Mouse (Mus musculus) stomach, postnatal 0 days (tissue): ENCODE measurements around the gene Spata48. TPM values are rescaled to one million over a fixed set of nuclear protein-coding genes. Genes with fewer than 3 reads are reported as not detected.

Experiments used
- ATAC-seq: fragments of 200-750 bp; cut with Nextera tagmentation; 2 replicates; pipeline ENCODE4 v1.8.0; 2017; ENCODE audit not compliant: low FRiP score, low TSS enrichment
- DNase-seq: peaks from one replicate; pipeline ENCODE4 v3.0.0-alpha.2; 2016; ENCODE audit warnings: low spot score
- H3K27ac ChIP-seq: fragments of 300-500 bp; sonication (generic); replicated peaks from 2 replicates; pipeline ENCODE4 v1.5.1; 2014; ENCODE audit warnings: mild to moderate bottlenecking, control low read depth
- H3K27me3 ChIP-seq: fragments of 300-500 bp; sonication (generic); 2 replicates; pipeline ENCODE4 v1.6.1; 2014; ENCODE audit warnings: low read length; ENCODE audit not compliant: control insufficient read depth, insufficient read depth
- H3K36me3 ChIP-seq: fragments of 300-500 bp; sonication (generic); 2 replicates; pipeline ENCODE4 v1.6.1; 2014; ENCODE audit warnings: low read length, mixed read lengths; ENCODE audit not compliant: control insufficient read depth, insufficient read depth
- H3K4me1 ChIP-seq: fragments of 300-500 bp; sonication (generic); replicated peaks from 2 replicates; pipeline ENCODE4 v1.6.1; 2014; ENCODE audit warnings: antibody characterized with exemption; ENCODE audit not compliant: control insufficient read depth, insufficient read depth
- H3K4me2 ChIP-seq: fragments of 300-500 bp; sonication (generic); replicated peaks from 2 replicates; pipeline ENCODE4 v1.6.1; 2014; ENCODE audit warnings: low read depth, mild to moderate bottlenecking, control low read depth, moderate library complexity
- H3K4me3 ChIP-seq: fragments of 300-500 bp; sonication (generic); 2 replicates; pipeline ENCODE4 v1.5.1; 2014; ENCODE audit warnings: low read depth, low read length, control low read depth
- H3K9ac ChIP-seq: fragments of 300-500 bp; sonication (generic); 2 replicates; pipeline ENCODE4 v1.6.1; 2014; ENCODE audit warnings: mild to moderate bottlenecking, low read length, control low read depth, mixed read lengths
- H3K9me3 ChIP-seq: fragments of 300-500 bp; sonication (generic); 2 replicates; pipeline ENCODE4 v1.6.1; 2016; ENCODE audit warnings: low read length; ENCODE audit not compliant: control insufficient read depth
- CTCF ChIP-seq: IDR thresholded peaks from 2 replicates; pipeline ENCODE4 v1.5.1; 2016; ENCODE audit warnings: antibody characterized with exemption, low read depth, mild to moderate bottlenecking, moderate library complexity
- EP300 ChIP-seq: optimal IDR thresholded peaks from 2 replicates; pipeline ENCODE3; 2016; ENCODE audit warnings: antibody characterized with exemption
- WGBS: fragments of 180-500 bp; shearing (Covaris S2); extraction: QIAGEN DNeasy Blood & Tissue Kit; methylation state at CpG from one replicate; pipeline ENCODE4 v1.1.7; 2014; 5-methylcytosine and 5-hydroxymethylcytosine counted together
- polyA plus RNA-seq: library from polyadenylated mRNA; unstranded; fragments of >200 nt; fragmentation: Nextera tagmentation; extraction: Ambion mirVana; gene quantifications from 2 replicates; pipeline ENCODE4 v1.2.1, GENCODE M21; 2015

The Spata48 gene
- polyA plus RNA-seq: 0.78 and 1.2 TPM in 2 replicates

DNA sequence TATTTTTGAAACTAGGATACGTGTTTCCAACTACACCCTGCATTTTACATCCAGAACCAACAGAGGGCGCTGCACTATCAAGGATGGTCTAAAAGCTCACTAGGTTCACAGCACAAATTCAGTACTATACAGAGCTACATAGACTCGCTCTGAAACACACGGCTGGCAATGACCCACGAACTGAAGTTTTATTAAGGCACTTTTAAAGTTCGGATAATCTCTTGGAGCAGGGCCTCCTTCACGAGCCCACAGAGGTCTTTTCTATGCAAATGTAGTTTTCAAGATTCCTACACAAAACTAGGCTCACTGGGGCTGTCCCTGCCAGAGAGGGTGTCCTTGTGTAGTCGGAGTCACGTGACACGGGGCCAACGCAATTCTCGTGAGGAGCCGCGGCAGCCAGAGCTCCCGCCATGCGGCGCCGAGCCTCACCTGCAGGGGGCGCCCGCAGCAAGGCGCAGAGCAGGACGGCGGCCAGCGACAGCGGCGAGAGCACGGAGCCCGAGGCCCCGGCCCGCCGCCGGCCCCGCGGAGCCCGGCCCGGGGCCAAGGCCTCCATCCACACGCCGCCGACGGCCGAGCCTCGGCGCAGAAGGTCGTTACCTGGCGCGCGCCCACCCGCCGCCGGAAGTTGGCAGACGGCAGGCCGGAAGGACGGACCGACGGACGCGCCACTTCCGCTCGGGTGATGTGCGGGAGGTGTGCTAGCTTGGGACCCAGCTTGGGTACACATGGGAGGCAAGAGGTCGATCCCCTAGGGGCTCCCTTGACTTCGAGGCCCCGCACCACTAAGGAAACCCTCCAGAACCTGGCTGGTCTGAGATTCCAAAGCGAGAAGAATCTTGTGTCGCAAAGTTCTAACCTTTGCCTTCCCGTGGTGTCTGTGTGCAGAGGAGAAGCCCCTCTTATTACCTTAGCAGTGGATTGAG, at the start of gene Spata48, which contains the start of gene Zpbp:
TSS of gene Spata48 (plus strand) at position 460 of the 926 bp plus-strand sequence.
TSS of gene Zpbp (minus strand) at position 774 of the 926 bp plus-strand sequence.
- WGBS: 2% methylated on average over 64 of the region's 66 CpGs
- peak; percentile 98 for ATAC-seq
- Histone ChIP-seq H3K4me1 (0 out of 2 replicates have a peak, but pooled peaks cover 3% of the 10 kb centered on the region), H3K27ac (peak within 1 kb of the TSS; percentile 83), H3K9ac (peak within 1 kb of the TSS; percentile 79), H3K4me2 (peak within 1 kb of the TSS; percentile 79), H3K36me3 (no peaks in the 10 kb centered on the region), H3K27me3 (no peaks in the 10 kb centered on the region), H3K9me3 (no peaks in the 10 kb centered on the region), H3K4me3 (peak within 1 kb of the TSS; percentile 67)
- peak; percentile 90 for DNase-seq
- TF ChIP-seq CTCF (peak; percentile 74), EP300 (no peak)

DNA sequence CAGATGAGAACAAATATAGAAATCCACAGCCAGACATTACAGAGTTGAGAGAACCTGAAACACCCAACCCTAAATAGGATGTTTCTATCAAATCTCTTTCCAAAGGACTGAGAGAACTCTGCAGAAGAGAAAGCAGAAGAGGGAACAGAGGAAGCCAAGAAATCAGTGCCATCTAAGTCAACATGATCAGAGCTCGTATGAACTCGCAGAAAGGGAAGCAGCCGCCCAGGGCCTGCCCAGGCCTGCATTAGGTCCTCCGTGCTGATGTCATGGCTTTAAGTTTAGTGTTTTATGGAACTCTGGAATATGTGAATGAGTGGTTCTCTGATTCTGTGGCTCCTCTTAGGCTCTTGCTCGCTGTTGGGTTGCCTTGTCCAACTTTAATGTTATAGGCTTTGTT, 47.7 kb upstream of the Spata48 start:
- ATAC-seq: no peak
- WGBS: 81% methylated on average over 5 of the region's 5 CpGs

DNA sequence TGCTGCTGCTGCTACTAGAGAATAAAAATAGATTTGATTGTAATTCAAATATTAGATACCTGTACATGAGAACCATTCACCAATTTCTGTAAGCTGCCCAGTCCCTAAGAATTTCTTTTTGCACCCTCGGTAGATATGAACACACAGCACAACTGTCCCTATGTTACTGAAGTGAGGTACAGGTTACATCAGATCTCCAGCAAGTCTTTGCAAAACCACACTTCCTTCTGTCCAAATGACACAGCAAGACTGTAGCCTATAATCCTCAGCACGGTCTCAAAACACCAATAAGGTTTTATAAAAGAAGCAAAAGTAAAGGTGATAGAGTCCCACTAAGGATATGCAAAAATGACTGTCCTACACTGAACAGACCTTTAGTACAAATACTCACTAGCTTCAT, 44.5 kb upstream of the Spata48 start:
- no peak overlapping the region for H3K4me2 ChIP-seq
- H3K27me3 ChIP-seq: no peaks in the 10 kb centered on the region
- no peak for TF ChIP-seq EP300
- no peak for TF ChIP-seq CTCF
- 72% methylated on average over 2 of the region's 2 CpGs for WGBS
- H3K4me3 ChIP-seq: no peak overlapping the region
- no peaks in the 10 kb centered on the region for H3K9me3 ChIP-seq
- ATAC-seq (no peak), DNase-seq (no peak)
- H3K36me3 ChIP-seq: no peaks in the 10 kb centered on the region
- H3K4me1 ChIP-seq: no peaks in the 10 kb centered on the region
- H3K9ac ChIP-seq: no peak overlapping the region
- H3K27ac ChIP-seq: no peak overlapping the region

More for the DNA sequence above, 47.7 kb upstream of the Spata48 start:
- no peak overlapping the region for H3K9ac ChIP-seq
- no peak overlapping the region for H3K4me3 ChIP-seq
- no peak for DNase-seq
- no peaks in the 10 kb centered on the region for H3K9me3 ChIP-seq
- H3K27me3 ChIP-seq: no peaks in the 10 kb centered on the region
- no peak overlapping the region for H3K4me2 ChIP-seq
- TF ChIP-seq EP300 (no peak), CTCF (no peak)
- no peak overlapping the region for H3K27ac ChIP-seq
- no peaks in the 10 kb centered on the region for H3K36me3 ChIP-seq
- H3K4me1 ChIP-seq: no peaks in the 10 kb centered on the region

DNA sequence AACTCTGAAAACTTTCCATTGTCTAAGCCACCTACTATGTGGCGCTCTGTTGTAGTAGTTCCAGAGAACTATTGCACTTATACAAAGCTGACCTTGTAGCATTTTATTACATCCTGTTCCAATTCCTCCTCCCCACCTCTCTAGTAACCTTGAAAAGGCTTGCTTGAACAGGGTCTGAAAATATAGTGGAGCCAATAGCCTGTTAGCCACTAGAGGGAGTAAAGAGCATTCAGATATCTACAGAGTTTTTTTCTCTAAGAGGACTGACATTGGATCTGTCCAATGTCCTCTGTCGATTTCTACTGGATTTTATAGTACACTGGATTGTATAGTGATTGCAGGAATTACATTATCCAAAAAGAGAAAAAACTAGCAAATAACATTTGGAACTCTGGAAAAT, 6.9 kb upstream of the Spata48 start:
- Histone ChIP-seq H3K27ac (no peak overlapping the region), H3K4me3 (no peak overlapping the region), H3K27me3 (no peaks in the 10 kb centered on the region), H3K4me1 (no peaks in the 10 kb centered on the region), H3K9ac (no peak overlapping the region), H3K4me2 (no peak overlapping the region), H3K9me3 (no peaks in the 10 kb centered on the region), H3K36me3 (no peaks in the 10 kb centered on the region)
- DNase-seq (no peak), ATAC-seq (no peak)
- TF ChIP-seq EP300 (no peak), CTCF (peak; percentile 72)
- 26% methylated on average over 2 of the region's 2 CpGs for WGBS

DNA sequence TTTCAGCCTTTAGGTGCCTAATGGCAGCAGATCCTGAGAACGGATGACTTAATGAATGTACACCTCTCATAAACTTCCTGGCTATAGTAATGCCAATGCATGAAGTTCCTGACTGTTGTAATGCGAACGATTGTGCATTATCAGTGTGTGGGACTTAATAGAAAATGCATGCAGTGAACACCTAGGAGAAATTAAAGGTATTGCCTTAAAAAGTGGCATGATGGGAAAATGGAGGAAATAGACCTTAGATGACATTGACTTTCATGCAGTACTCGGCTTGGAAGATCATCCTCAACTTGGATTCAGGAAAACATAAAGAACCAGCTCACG, 632 bp downstream of the Spata48 start:
- H3K36me3 ChIP-seq: no peaks in the 10 kb centered on the region
- H3K4me1 ChIP-seq: 0 out of 2 replicates have a peak, but pooled peaks cover 3% of the 10 kb centered on the region
- H3K27ac ChIP-seq: no peak overlapping the region
- H3K27me3 ChIP-seq: no peaks in the 10 kb centered on the region
- H3K9ac ChIP-seq: peak overlapping the region; percentile 79
- H3K9me3 ChIP-seq: no peaks in the 10 kb centered on the region
- H3K4me2 ChIP-seq: peak overlapping the region; percentile 79
- WGBS: 80% methylated on average over 5 of the region's 5 CpGs
- H3K4me3 ChIP-seq: peak overlapping the region; percentile 67
- DNase-seq (no peak), ATAC-seq (no peak)
- TF ChIP-seq CTCF (no peak), EP300 (no peak)

DNA sequence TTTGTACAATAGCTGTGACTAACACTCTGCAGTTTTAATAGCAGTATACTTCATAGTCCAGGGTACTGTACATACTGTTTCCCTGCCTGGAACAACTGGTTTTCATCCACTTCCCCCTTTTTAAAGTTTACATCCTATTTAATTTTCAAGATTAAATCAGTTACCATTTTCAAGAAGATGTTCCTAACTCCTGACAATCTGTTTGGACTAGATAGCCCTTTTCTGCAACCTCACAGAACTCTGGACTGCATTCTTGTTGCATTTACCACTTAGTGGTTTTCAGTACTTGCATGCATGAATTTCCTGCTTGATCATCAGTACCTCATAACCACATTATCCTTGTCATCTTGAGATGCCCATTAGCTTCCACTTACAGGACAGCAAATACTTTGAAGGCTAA, 7.0 kb downstream of the Spata48 start:
- Histone ChIP-seq H3K9me3 (no peaks in the 10 kb centered on the region), H3K9ac (no peak overlapping the region), H3K36me3 (no peaks in the 10 kb centered on the region), H3K4me2 (no peak overlapping the region), H3K4me1 (no peaks in the 10 kb centered on the region), H3K4me3 (no peak overlapping the region), H3K27ac (no peak overlapping the region), H3K27me3 (no peaks in the 10 kb centered on the region)
- no peak for TF ChIP-seq EP300
- TF ChIP-seq CTCF: no peak
- DNase-seq: no peak
- ATAC-seq: no peak
